Mouse (Mus musculus): ENCODE results near the gene Prkacb.

Prkacb gene

GRCm38 (mm10) chr3:146712305-146712704 lies 100.5 kb downstream of the Prkacb start:
- DNase-seq = no peak

- no peak for DNase-seq
Observed at GRCm38 (mm10) chr3:146711559-146711958, 101.2 kb downstream of the Prkacb start.

- DNase-seq = no peak
Observed at GRCm38 (mm10) chr3:146711084-146711483, 101.7 kb downstream of the Prkacb start.

- DNase-seq = no peak
Observed at GRCm38 (mm10) chr3:146709086-146709485, 103.7 kb downstream of the Prkacb start.

GRCm38 (mm10) chr3:146708381-146708780 lies 104.4 kb downstream of the Prkacb start:
- no peak for DNase-seq

GRCm38 (mm10) chr3:146704099-146704498 lies 108.7 kb downstream of the Prkacb start:
- no peak for DNase-seq

- no peak for DNase-seq
Observed at GRCm38 (mm10) chr3:146700051-146700450, 112.7 kb downstream of the Prkacb start.

- DNase-seq = no peak
Observed at GRCm38 (mm10) chr3:146698982-146699381, 113.8 kb downstream of the Prkacb start.

GRCm38 (mm10) chr3:146692547-146692946 lies 120.2 kb downstream of the Prkacb start:
- DNase-seq = no peak

GRCm38 (mm10) chr3:146687121-146687725 lies 125.6 kb downstream of the Prkacb start:
- no peak for DNase-seq

GRCm38 (mm10) chr3:146686428-146686827 lies 126.4 kb downstream of the Prkacb start:
- no peak for DNase-seq

- DNase-seq = peak; percentile 77
Observed at GRCm38 (mm10) chr3:146684811-146685675, 127.7 kb downstream of the Prkacb start, which contains the start of gene Samd13. Gene Samd13 (minus strand): TSS chr3:146685592.

- no peak for DNase-seq
Observed at GRCm38 (mm10) chr3:146683095-146683494, 129.7 kb downstream of the Prkacb start.

- peak; percentile 24 for DNase-seq
Observed at GRCm38 (mm10) chr3:146682140-146682651, 130.6 kb downstream of the Prkacb start.

- DNase-seq = no peak
Observed at GRCm38 (mm10) chr3:146681696-146682095, 131.1 kb downstream of the Prkacb start.

GRCm38 (mm10) chr3:146680625-146681024 lies 132.2 kb downstream of the Prkacb start:
- no peak for DNase-seq

GRCm38 (mm10) chr3:146679646-146680045 lies 133.1 kb downstream of the Prkacb start:
- no peak for DNase-seq
